Mouse (Mus musculus) liver, embryonic 16.5 days (tissue): ENCODE measurements at regions not wholly inside any gene's neighbourhood (a gene's known extent, or its start where the extent isn't known, plus 50 kb on each side); places are given as distances from the start of the nearest gene placed in this dataset.

Source experiments
- ATAC-seq: fragments of 200-750 bp; cut with Nextera tagmentation; 2 replicates; pipeline ENCODE4 v1.8.0; 2017; ENCODE audit warnings: low read depth, mild to moderate bottlenecking, moderate number of reproducible peaks, moderate library complexity
- H3K27ac ChIP-seq: fragments of 300-500 bp; sonication (generic); 2 replicates; pipeline ENCODE4 v1.5.1; 2014; ENCODE audit warnings: mild to moderate bottlenecking, low read length
- H3K27me3 ChIP-seq: fragments of 300-500 bp; sonication (generic); 2 replicates; pipeline ENCODE4 v1.6.1; 2014; ENCODE audit warnings: low read depth, low read length, mixed read lengths; ENCODE audit not compliant: control insufficient read depth, insufficient read depth
- H3K36me3 ChIP-seq: fragments of 300-500 bp; sonication (generic); 2 replicates; pipeline ENCODE4 v1.6.1; 2014; ENCODE audit warnings: mild to moderate bottlenecking; ENCODE audit not compliant: control insufficient read depth, insufficient read depth
- H3K4me1 ChIP-seq: fragments of 300-500 bp; sonication (generic); 2 replicates; pipeline ENCODE4 v1.6.1; 2014; ENCODE audit warnings: low read depth, low read length, mixed read lengths; ENCODE audit not compliant: control insufficient read depth
- H3K4me2 ChIP-seq: fragments of 300-500 bp; sonication (generic); 2 replicates; pipeline ENCODE4 v1.6.1; 2014; ENCODE audit warnings: low read depth, low read length, mixed read lengths
- H3K4me3 ChIP-seq: fragments of 300-500 bp; sonication (generic); 2 replicates; pipeline ENCODE4 v1.5.1; 2014; ENCODE audit warnings: low read depth, mild to moderate bottlenecking, low read length
- H3K9ac ChIP-seq: fragments of 300-500 bp; sonication (generic); 2 replicates; pipeline ENCODE4 v1.6.1; 2014; ENCODE audit warnings: low read depth, low read length
- H3K9me3 ChIP-seq: fragments of 300-500 bp; sonication (generic); replicated peaks from 2 replicates; pipeline ENCODE4 v1.6.1; 2016; ENCODE audit warnings: low read length; ENCODE audit not compliant: control insufficient read depth
- WGBS: fragments of 180-500 bp; shearing (Covaris S2); extraction: QIAGEN DNeasy Blood & Tissue Kit; methylation state at CpG from one replicate; pipeline ENCODE4 v1.1.7; 2014; ENCODE audit not compliant: insufficient replicate concordance; 5-methylcytosine and 5-hydroxymethylcytosine counted together

DNA sequence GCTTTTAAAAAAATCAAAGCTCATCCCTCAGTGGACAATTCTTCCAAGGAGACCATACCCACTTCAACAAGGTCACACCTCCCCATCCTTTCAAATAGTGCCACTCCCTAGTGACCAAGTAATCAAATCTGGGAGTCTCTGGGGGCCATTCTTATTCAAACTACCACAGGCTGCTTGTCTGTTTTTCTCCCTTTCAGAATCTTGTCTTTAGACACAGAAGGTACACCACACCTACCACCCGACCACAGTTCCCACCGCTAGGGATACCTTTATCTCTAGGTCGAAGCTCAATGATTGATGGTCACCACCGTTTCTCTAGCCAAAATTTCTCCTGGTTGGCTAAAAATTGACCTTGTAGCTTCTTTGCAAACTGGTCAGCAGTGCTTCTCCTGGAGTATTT lies 328.6 kb upstream of the Smim15 start:
- no peaks in the 10 kb centered on the region for H3K4me1 ChIP-seq
- no peak overlapping the region for H3K4me3 ChIP-seq
- no peaks in the 10 kb centered on the region for H3K9me3 ChIP-seq
- H3K27ac ChIP-seq: no peak overlapping the region
- WGBS: 64% methylated on average over 4 of the region's 4 CpGs
- H3K4me2 ChIP-seq: no peak overlapping the region
- H3K36me3 ChIP-seq: no peaks in the 10 kb centered on the region
- no peaks in the 10 kb centered on the region for H3K27me3 ChIP-seq
- no peak overlapping the region for H3K9ac ChIP-seq
- ATAC-seq: no peak

DNA sequence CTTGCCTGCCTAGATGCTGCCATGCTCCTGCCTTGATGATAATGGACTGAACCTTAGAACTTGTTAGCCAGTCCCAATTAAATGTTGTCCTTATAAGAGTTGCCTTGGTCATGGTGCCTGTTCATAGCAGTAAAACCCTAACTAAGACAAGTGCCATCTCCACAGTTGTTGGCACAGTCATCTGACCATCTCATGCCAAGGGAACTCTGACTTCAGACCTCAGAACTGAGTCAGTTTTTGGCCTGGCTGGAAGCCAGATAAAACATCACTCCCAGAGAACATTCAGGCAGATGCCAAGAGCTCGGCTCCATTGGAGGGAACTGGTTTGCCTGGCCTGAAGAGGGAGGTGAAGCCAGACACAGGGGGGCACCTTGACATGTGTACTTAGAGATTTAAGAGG lies 330.2 kb upstream of the Smim15 start:
- H3K9ac ChIP-seq: no peak overlapping the region
- 40% methylated on average over 1 of the region's 1 CpGs for WGBS
- no peak for ATAC-seq
- H3K36me3 ChIP-seq: no peaks in the 10 kb centered on the region
- H3K27me3 ChIP-seq: no peaks in the 10 kb centered on the region
- H3K27ac ChIP-seq: no peak overlapping the region
- no peaks in the 10 kb centered on the region for H3K9me3 ChIP-seq
- H3K4me1 ChIP-seq: no peaks in the 10 kb centered on the region
- H3K4me3 ChIP-seq: no peak overlapping the region
- no peak overlapping the region for H3K4me2 ChIP-seq

DNA sequence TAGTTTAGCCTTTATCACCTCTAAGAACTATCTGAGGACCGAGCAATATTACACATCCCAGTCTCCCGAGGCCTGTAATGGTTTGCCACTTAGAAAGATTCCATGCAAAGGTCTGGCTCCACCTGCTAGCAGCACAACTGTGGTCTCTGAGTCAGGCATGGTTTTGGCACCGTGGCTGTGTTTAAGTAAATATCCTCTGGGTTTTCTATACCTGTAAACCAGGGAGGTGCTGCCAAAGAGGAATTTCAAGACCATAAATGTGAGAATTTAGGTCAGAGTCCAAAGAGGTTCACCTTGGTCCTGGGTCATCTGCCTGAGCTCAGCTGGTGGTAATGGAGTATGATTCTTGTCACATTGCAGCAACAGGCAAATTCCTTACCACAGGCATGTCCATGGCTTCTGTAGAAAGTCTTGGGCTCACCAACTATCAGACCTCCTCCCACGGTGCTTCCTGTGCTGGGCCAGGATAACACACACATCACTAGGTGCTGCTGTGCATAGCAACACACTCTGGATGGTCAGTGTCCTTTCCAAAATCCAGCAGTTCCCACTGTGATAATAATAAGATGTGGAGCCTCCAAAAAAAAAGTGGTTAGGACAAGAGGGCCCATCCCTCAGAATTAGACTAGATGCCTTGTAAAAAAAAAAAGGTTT lies 332.8 kb upstream of the Smim15 start:
- no peak for ATAC-seq
- H3K36me3 ChIP-seq: no peaks in the 10 kb centered on the region

DNA sequence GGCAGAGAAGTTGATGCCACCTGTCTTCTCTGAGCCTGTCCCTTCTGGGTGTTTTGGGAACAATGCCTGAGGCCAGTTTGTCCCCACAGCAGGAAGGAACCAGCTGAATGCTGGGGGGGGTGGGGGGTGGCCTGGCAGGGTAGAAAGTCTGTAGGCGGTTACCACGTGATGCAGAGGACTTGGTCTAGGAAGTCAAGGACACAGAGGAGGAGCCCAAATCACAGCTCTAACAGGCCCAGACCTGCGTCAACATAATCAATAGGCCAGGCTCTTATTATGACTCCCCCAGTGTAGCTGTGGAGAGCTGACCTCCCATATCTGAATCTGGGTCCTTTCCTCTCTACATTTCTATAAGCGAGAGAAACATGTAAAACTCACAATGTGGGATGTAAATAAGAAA lies 333.9 kb upstream of the Smim15 start:
- 51% methylated on average over 4 of the region's 4 CpGs for WGBS
- peak; percentile 54 for ATAC-seq
- Histone ChIP-seq H3K9ac (no peak overlapping the region), H3K27me3 (no peaks in the 10 kb centered on the region), H3K27ac (no peak overlapping the region), H3K9me3 (no peaks in the 10 kb centered on the region), H3K4me1 (no peaks in the 10 kb centered on the region), H3K4me3 (no peak overlapping the region), H3K36me3 (no peaks in the 10 kb centered on the region), H3K4me2 (no peak overlapping the region)

More for the DNA sequence above, 332.8 kb upstream of the Smim15 start:
- H3K27ac ChIP-seq: no peak overlapping the region
- no peaks in the 10 kb centered on the region for H3K4me1 ChIP-seq
- no peaks in the 10 kb centered on the region for H3K27me3 ChIP-seq
- H3K9ac ChIP-seq: no peak overlapping the region
- 63% methylated on average over 4 of the region's 4 CpGs for WGBS
- no peak overlapping the region for H3K4me3 ChIP-seq
- no peak overlapping the region for H3K4me2 ChIP-seq
- H3K9me3 ChIP-seq: no peaks in the 10 kb centered on the region

DNA sequence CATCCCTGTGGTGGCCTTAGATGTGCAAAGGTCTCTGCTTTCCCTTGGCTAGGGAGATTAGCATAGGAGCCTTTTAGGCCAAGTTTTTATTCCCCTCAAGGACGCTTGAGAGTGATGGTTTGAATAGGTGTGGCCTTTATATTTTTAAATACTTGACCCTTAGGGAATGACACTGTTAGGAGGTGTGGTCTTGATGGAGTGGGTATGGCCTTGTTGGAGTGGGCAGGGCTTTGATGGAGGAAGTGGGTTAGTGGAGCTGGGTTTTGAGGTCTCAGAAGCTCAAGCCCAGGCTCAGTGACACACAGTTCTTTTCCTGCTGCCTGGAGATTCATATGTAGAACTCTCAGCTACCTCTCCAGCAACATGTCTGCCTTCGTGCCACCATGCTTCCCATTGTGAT lies 334.4 kb upstream of the Smim15 start:
- WGBS: 42% methylated on average over 2 of the region's 2 CpGs

DNA sequence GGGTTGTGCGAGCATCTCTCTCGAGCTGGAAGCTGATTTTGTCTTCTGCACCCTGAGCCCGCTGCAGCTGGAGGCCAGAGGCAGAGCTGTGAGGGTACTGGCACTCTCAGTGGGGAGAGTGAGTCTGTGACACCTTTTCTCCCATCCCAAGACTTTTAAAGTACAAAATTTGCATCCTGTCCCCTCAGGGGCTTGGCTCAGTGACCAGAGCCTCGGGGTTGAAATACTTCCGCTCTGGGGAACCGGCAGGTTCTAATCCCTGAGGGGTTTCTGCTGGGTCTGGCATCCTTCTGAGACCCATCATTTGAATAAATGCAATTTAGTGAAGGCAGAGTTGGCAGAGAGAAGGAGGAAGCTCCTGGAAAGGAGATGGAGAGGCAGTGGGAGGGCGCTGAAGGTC lies 340.5 kb upstream of the Smim15 start:
- no peak overlapping the region for H3K9ac ChIP-seq
- no peak overlapping the region for H3K4me3 ChIP-seq
- no peak for ATAC-seq
- H3K27me3 ChIP-seq: no peaks in the 10 kb centered on the region
- H3K9me3 ChIP-seq: no peaks in the 10 kb centered on the region
- H3K36me3 ChIP-seq: no peaks in the 10 kb centered on the region
- no peak overlapping the region for H3K27ac ChIP-seq
- WGBS: 42% methylated on average over 7 of the region's 7 CpGs
- no peaks in the 10 kb centered on the region for H3K4me1 ChIP-seq
- no peak overlapping the region for H3K4me2 ChIP-seq

More for the DNA sequence above, 334.4 kb upstream of the Smim15 start:
- Histone ChIP-seq H3K4me3 (no peak overlapping the region), H3K4me2 (no peak overlapping the region), H3K36me3 (no peaks in the 10 kb centered on the region), H3K4me1 (no peaks in the 10 kb centered on the region), H3K27ac (no peak overlapping the region), H3K9ac (no peak overlapping the region), H3K9me3 (no peaks in the 10 kb centered on the region), H3K27me3 (no peaks in the 10 kb centered on the region)
- ATAC-seq: no peak

DNA sequence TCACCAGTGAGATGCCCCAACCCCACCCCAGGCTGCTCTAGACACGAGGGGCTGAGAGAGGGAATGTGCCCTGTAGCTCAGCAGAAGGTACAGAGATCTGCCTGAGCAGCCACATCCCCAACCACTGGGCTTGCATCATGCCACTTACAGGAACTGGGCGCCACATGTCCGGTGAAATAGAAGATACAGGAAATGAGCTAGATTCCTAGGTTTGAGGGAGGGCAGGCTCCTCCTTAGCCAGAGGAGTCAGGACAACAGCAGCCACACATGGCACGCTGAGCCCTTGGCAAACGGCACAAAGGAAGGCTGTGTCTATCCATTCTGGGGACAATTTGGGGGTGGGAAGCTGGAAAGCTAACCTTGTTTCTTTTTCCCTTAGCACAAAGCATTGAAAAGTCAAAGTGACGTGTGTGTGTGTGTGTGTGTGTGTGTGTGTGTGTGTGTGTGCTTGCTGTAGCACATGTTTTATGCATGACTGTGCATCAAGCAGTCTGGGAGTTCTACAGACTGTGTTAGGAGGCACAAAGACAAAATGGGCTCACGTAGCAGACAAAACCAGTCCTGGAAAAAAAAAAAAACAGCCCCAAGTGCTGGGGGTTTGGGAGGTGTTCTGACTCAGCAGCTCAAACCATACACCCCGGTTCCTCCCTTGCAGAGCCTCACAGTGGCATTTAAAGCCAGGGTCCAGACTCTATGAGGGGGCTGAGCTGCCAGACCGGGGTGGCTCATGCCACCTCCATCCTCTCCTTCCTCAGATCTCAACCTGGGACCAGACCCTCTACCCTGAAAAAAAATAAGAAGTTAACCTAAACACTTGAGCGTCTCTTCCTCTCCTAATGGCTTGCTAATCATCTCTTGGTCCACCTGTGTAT lies 343.7 kb upstream of the Smim15 start:
- ATAC-seq: 0 out of 2 replicates have a peak, but pooled peaks have one; percentile 19
- Histone ChIP-seq H3K9ac (no peak overlapping the region), H3K4me3 (no peak overlapping the region), H3K27ac (no peak overlapping the region), H3K36me3 (no peaks in the 10 kb centered on the region), H3K27me3 (no peaks in the 10 kb centered on the region), H3K9me3 (no peaks in the 10 kb centered on the region), H3K4me2 (0 out of 2 replicates have a peak overlapping the region, but pooled peaks have one; percentile 14), H3K4me1 (no peaks in the 10 kb centered on the region)
- 36% methylated on average over 10 of the region's 10 CpGs for WGBS

DNA sequence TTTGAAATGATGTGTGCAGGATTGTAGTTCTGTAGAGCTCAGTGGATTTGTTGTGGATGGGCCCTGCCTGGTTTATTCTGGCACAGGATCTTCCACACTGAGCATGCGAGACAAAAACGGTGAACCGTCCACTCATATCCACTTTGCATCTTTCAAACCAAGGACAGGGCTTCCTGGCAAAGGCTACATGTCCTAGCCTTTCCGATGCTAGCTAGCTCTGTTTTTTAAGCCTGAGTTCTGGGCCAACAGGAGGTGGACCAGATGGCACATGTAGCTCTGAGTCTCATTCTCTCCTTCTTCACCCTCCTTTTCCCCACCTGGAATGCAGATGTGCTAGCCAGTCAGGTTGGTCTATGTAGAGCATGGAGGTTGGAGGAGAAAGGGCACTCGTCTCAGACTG lies 345.0 kb upstream of the Smim15 start:
- WGBS: 60% methylated on average over 5 of the region's 5 CpGs
- ATAC-seq: no peak
- Histone ChIP-seq H3K9me3 (no peaks in the 10 kb centered on the region), H3K4me1 (no peaks in the 10 kb centered on the region), H3K27me3 (no peaks in the 10 kb centered on the region), H3K9ac (no peak overlapping the region), H3K27ac (no peak overlapping the region), H3K4me2 (no peak overlapping the region), H3K4me3 (no peak overlapping the region), H3K36me3 (no peaks in the 10 kb centered on the region)

DNA sequence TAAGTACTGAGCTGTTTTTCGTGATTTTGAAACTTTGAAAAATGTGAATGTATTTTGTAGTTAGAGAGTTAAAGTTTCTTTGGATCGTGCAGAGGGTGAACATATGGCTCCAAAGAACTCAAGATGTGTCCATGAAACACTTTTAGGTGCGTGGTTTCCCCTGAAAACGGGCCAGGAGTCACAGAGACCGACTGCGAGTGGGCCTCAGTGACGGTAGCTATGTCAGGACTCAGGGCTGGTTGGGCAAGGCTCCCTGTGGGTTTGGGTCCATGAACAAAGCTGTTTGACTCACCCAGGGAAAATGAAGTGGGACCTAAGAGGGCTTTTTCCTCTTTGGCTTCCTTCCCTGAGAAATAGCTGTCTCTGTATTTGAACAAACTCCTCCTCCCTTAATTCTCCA lies 345.9 kb upstream of the Smim15 start:
- H3K27ac ChIP-seq: no peak overlapping the region
- H3K4me1 ChIP-seq: no peaks in the 10 kb centered on the region
- 72% methylated on average over 7 of the region's 7 CpGs for WGBS
- no peaks in the 10 kb centered on the region for H3K27me3 ChIP-seq
- H3K4me2 ChIP-seq: no peak overlapping the region
- H3K4me3 ChIP-seq: no peak overlapping the region
- no peaks in the 10 kb centered on the region for H3K9me3 ChIP-seq
- no peak overlapping the region for H3K9ac ChIP-seq
- H3K36me3 ChIP-seq: no peaks in the 10 kb centered on the region
- no peak for ATAC-seq
